Mouse (Mus musculus) liver, embryonic 14.5 days (tissue): ENCODE data around the gene Nudt17.
"Not testable (repeated sequence)": the region's sequence is repeated elsewhere in the genome, so short reads cannot be mapped to it uniquely, and the experiment has no call there.

Source experiments
- CTCF ChIP-seq: IDR thresholded peaks from 2 replicates; pipeline ENCODE4 v1.5.1; 2016; ENCODE audit warnings: antibody characterized with exemption, low read depth, control low read depth
- EP300 ChIP-seq: IDR thresholded peaks from 2 replicates; pipeline ENCODE4 v1.6.1; 2016; ENCODE audit warnings: antibody characterized with exemption, low read depth

- TF ChIP-seq EP300, CTCF: not testable (repeated sequence)
Observed at GRCm38 (mm10) chr3:96686057-96686456, 22.3 kb downstream of the Nudt17 start.
